Mouse (Mus musculus): ENCODE results near the gene Gsdmc4.

DNA sequence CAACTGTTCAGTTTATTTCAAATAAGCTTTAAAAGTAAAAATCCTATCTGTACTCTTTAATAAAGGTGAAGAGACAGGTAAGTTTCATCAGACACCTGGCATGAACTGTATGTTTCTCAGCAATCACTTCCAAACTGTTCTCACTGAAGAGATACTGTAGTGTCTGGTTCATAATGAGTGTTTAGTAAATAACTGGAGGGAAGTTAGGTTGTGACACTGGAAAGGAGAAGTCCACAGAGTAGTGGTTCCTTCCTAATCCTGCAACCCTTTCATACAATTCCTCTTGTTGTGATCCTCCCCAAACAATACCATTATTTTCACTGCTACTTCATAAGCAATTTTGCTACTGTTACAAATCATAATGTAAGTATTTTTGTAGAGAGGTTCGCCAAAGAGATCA lies 20.6 kb upstream of the Gsdmc4 start:
- TF ChIP-seq CTCF (IDR thresholded peaks at IDR 0.05; ENCODE audit: control insufficient read depth, insufficient read depth, insufficient replicate concordance, low read depth, low read length) (no peak), POLR2A (IDR thresholded peaks at IDR 0.05; ENCODE audit: control insufficient read depth, low read depth, low read length) (no peak)

Measured in testis, adult 2 months (tissue).